Mouse (Mus musculus) left cerebral cortex, postnatal 25 days (tissue): ENCODE measurements at regions not wholly inside any gene's neighbourhood (a gene's known extent, or its start where the extent isn't known, plus 50 kb on each side); places are given as distances from the start of the nearest gene placed in this dataset.
A peak's percentile ranks its signal among the peaks of the same experiment; 100 is the strongest.

Source experiments
- DNase-seq, 2 experiments: peaks; one replicate each; pipeline ENCODE4 v3.0.0; 2022; ENCODE audit warnings: low spot score in 2 of 2, mixed read lengths in 1 of 2
- intact Hi-C: fragments of 180-260 bp; cut with DNase I; formaldehyde crosslinking; loops from one replicate; pipeline ENCODE4 v1.15.1; 2025

DNA sequence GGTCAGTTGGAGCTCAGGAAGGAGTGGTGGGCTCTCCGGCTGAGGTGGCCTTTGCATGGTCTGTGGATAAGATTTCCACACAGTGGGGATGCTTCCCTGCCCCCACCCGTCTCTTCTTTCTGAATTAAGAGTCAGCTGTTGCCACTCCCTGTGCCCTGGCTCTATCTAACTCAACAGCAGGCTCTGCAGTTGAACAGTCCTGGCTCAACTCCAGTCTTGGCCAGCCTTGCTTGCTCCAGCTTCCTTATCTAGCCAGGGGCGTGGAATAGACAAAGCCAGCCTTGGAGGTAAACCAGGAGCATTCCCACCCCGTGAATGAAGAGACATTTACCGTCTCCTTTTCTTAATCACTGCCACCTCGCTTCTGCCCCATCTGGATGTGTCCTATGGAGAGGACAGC, 89.7 kb downstream of the Mn1 start:
- DNase-seq, result no peak
- intact Hi-C loops, result no loop called here

DNA sequence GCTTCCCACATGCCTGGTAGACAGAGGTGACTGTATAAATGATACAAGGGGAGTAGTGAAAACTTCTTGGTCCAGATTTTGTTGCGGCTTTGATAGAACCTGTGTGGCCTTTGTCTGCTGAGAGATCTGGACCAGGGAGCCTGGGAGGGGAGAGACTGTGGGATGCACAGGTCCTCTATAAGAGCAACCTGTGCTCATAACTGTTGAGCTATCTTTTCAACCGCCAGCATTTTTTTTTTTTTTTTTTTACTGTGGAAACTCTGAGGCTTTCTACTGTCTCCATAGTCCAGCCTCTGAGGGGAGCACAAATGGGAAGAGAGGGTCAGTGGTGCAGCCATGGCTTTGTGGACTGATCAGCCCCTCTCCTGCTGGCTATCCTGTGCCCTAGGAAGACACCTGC, 90.2 kb downstream of the Mn1 start:
- no peak for DNase-seq
- intact Hi-C loops, result no loop called here

DNA sequence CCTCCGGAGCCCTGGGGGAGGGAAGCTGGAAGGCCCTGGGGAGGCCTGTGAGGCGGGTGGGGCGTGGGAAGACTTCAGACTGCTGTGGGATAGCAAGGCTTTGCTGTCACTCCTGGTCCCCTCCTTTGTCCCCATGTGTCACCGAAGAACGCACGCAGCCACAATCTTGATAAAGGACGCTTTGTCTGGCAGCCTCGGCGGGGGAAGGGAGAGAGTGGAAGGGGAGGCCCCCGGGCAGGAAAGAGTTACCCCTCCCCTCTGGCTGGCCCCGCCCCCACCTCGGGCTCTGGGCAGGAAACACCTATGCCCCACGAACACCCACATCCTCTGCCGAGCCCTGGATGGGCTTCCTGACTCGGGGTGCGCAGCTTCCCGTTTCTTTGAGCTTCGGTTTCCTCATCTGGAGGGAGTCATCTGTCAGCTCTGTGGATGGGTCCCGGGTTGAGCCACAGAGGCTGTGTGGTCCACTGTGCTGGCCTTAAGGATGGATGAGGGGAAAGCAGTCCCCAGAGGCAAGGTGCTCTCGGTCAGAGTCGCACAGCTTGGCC, 91.9 kb downstream of the Mn1 start:
- DNase-seq, result no peak
- intact Hi-C loops, result no loop called here

DNA sequence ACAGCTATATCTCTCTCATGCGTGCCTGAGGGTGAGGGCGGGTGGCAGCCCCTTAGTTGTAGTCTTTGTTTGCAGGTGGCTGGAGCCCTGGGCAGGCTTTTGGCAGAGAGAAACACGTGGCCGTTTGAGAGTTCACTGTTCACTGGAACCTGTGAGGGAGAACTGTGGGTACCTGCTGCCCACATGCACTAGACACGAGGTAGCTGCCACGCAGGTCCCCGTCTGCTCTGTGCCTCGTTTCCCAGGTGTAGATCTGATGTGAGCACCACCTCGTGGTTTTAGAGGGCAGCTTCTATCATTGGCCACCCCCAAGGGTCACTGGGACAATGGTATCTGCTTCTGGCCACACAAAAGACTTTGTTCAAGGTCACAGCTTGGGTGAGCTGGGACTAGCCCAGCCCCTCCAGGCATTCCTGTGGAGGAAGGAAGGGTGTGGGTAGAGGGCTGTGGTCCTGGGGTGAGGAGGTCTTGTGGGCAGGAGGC, 92.5 kb downstream of the Mn1 start:
- DNase-seq, result no peak
- intact Hi-C loops, result loop anchor here (5.0 kb wide), 3 partner anchors 37 to 92 kb away; partner anchors contain the start of gene Mn1

DNA sequence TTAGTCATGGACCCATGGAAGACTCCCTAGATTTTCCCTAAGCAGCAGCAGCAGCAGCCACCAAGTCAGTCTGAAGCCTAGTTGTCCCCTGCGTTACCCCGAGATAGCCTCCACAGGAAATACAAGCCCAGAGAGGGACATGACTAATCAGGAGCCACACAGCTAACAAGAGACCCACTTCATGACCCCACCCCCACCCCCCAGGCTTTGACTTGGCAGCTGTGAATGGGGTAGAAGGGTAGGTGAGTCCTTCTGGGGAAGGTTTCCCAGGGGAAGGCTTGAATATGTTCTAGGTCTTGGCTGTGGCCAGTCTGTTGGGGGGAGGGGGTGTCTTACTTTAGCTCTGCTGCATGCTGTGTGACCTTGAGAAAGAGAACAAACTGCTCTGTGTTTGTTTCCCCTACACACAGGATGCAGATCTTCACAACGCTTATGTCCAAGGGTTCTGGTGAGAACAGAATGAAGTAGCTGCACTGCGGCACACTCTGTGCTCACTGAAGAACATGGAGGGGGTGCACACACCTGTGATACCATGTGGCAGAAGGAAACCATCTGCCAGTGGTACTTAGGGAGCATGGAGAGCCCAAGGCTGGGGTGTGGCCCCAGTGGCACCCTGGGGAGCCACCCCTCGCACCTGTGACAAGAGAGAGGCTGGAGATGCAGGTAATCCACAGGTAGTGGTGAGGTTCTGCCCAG, 93.2 kb downstream of the Mn1 start:
- intact Hi-C loops, result loop anchor here (5.0 kb wide), 3 partner anchors 38 to 93 kb away; partner anchors contain the start of gene Mn1
- DNase-seq, result no peak

DNA sequence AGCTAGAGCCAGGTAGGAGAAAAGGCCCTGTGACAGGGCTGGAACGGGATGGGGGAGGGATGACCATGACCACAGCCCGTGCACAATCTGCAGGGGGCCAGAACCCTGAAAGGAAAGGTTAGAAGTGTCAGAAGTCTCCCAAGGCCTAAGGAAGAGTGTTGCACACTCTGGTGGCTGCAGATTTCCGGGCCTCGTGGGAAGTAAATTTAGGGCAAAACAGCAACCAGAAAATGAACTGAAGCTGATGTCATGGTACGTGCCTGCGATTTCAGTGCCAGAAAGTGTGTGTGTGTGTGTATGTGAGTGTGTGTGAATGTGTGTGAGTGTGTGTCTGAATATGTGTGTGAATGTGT, 93.7 kb downstream of the Mn1 start:
- DNase-seq, result no peak
- intact Hi-C loops, result loop anchor here (5.0 kb wide), 3 partner anchors 39 to 94 kb away; partner anchors contain the start of gene Mn1

DNA sequence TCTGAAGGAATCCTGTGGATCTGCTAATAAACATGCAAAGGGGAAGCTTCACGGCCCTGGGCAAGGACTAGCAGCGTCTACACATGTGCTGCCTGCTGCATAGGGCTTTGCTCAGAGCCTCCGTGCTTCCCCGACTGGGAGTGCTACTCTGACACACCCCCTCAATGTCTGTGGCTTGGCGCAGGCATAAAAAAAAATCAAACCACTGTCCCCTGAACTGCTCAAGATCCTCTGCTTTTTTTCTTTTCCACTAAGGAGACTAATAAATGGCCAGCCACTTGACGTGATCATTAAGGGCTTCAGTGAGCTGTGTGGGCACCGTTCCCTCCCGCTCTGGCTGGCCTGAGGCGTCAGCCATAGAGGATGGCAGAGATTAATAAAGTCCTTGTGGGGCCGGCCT, 94.8 kb downstream of the Mn1 start:
- intact Hi-C loops, result loop anchor here (5.0 kb wide), 3 partner anchors 40 to 95 kb away; partner anchors contain the start of gene Mn1
- peak in 1 of 2 experiments; percentile 63 for DNase-seq

DNA sequence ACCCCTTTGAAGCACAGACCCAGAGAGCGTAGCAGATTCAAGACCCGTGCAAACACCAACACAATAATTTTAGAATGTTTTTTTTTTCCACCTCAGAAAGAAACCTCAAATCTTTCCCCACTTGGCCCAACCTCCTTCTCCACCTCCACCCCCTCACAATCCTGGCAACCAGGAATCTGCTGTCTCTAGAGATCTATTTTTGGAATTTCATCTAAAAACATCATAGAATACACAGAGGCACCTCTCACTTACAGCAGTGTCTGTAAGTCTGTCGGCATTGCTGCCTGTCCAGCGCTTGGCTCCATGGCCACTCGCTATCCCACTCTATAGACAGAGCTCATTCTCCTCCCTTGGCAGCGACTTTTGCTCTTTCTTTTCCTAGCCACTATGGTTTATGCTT, 96.8 kb downstream of the Mn1 start:
- intact Hi-C loops, result loop anchor here (5.0 kb wide), 3 partner anchors 42 to 97 kb away; partner anchors contain the start of gene Mn1
- peak in 1 of 2 experiments; percentile 75 for DNase-seq

DNA sequence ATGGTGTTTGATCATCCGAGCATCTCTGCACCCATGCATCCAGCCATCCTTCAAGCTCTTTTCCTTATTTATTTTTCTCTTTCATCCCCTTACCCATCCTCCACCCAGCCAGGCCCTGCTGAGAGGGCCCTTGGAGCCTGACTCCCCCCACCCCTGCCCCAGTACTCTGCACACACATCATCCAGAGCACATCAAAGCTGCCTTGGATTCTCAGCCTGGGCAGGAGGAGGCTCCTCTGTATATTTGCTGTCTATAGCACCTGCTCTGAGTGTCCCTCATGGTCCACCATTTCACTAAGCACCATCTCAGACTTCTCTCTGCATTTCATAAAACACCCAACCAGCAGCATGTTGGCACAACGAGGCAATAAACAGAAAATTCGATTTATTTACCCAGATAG, 101.9 kb downstream of the Mn1 start:
- DNase-seq, result no peak
- intact Hi-C loops, result no loop called here

DNA sequence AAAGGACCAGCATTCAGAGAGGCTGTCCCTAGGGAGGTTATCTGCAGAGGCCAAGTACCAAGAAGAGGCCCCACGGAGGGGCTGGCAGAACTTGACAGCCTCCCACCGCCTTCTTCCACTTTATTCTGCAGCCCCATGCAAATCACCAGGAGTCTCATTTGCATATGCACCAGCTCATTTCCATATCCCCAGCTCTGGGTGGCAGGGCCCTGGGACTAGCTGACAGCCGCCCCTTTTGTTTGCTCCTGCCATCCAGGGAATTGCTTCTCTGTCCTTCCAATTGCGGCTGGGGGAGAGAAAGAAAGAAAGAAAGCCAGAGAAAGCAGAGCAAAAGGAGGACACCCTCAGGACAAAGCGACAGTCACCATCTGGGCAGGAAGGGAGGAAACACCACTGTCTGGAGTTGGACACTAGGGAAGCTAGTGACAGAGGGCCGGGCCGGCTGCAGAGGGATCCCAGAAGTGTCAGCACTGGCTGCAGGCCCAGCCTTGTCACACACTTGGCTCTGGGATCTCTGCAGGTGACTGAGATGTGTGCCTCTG, 102.4 kb downstream of the Mn1 start:
- no peak for DNase-seq
- intact Hi-C loops, result no loop called here

DNA sequence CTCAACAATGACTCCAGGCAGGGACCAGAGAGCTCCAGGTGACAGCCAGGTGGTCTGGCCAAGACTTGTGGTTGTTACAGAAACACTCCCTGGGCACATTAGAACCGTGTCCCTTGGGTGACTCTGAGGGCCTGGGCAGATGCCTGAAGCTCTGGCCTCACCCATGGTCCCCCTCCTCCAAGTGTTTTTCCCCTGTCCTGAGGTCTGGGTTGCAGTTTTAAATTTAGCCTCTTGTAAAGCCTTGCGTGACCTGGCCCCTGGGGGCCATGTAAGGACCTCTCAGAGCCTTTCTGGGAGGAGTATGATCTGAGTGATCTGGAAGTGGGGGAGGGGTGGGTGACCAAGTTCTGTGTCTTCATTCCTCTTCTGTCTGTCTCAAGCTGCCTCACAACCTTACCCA, 104.7 kb downstream of the Mn1 start:
- no peak for DNase-seq
- intact Hi-C loops, result no loop called here

DNA sequence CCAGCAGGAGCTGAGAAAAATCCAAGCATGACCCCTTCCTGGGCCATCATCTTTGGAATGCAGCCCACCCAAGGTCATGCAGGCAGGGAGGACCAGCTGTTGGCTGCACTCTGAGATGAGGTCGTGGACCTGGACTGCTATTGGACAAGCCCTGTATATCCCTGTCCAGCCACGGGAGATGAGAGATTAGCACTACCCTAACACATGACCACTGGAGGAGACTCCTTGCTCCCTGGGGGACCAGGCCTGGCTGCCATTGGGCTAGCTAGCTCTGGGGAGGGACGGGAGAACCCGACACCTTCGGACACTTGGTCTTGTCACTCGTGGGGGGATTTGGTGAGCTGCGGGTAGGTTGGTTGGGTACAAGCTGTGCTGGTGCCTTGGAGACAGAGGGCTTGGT, 105.4 kb downstream of the Mn1 start:
- intact Hi-C loops, result no loop called here

DNA sequence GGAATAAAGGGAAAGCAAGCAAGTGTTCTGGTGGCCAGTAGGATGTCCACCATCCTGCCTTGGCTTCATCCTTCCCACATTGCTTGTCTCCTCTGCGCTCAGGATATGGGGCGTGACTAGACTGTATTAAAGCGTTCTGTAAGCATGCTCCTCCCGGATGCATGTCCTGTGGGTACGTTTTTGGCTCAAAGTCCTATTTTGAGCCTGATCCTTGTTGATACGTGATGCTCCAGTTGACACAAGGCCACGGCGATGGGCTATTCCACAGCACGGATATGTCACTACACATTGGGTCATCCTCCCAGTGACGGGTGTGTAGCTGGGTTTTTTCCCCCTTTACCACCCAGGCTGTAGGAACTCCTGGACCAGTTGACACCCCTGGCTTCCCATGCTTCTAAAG, 110.6 kb downstream of the Mn1 start:
- no peak for DNase-seq
- intact Hi-C loops, result no loop called here

More for the DNA sequence above, 105.4 kb downstream of the Mn1 start:
- no peak for DNase-seq

DNA sequence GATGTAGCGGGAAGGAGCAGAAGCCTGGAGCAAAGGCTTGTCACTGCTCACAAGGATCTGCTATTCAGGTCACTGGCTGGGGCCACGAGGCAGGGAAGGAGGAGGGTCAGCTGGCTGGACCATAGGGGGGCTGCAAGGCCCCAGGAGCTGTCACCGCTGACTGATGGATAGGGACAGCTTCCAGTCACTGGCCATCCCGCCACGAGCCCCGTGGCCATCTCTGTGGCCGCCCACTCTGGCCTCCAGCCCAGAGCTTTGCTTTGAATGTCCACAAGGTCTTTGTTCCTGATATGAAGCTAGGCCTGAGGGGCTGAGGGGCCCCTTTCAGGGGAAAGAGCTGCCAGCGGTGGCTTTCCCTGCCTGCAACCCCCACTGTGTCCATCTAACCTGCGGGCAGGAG, 111.9 kb downstream of the Mn1 start:
- no peak for DNase-seq
- intact Hi-C loops, result no loop called here

DNA sequence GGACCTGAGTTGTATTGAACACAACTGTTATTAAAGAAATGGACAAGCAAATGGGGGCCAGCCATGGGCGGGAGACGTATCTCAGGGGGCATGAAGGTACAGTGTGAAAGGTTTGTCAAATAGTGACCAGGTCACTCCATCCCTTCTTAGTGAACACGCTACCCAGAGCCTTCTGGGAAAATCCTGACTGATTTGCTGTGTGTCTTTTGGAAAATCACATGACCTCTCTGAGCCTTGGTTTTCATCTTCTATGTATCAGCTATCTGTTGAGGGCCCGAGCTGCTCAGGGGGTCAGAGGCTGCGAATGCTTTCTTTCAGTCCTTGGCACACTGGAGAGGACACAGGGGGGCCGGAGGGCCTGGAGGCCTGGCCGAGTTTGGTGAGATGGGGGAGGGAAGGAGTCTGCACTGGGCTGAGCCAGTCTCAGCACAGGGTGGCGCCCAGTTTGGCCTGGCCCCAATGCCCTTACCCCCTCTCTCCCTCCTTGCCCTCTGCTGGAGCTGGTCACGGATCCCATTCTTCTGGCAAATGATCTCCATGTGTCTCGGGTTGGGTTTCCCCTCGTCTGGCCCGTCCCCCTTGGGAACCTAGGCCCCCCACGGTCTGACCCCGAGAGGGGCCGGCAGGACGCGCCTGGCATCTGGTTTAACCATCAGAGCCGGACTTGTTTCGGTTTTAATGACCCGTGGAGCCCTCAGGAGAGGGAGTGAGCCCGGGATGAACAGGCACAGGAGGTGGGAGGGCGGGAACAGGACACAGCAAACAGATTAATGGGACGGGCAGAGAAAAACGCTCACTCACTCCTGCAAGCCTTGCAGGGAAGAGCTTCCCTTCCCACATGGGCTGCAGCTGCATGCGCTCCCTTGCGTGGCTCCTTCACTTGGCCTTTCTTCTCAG, 113.7 kb downstream of the Mn1 start:
- no peak for DNase-seq
- intact Hi-C loops, result no loop called here

DNA sequence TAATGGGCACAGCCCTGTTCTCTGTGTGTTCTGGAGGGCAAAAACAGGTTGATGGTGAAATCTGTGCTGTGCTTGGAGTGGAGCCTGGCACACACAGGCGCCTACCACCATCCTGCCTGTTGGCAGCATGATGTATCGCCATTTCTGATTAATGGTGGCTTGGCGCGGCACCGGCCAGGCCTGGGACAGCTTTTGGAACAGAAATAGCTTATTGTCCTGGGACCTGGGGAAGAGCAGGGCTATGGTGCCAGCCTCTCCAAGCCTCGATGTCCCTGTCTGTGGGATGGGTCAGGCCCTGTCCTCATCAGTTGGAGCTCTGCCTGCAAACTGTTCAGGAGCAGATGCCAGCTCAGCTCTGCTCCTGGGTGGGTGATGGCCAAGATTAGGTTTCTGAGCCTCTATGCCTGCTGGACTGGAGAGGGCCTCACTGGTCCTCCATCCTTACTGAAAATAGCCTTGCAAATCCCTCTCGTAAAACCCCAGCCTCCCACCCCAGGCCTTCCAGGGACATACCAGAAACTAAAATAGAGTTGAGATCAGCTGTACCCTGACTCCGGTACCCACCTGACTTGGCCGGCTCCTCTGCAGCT, 115.4 kb downstream of the Mn1 start:
- DNase-seq, result no peak
- intact Hi-C loops, result no loop called here

DNA sequence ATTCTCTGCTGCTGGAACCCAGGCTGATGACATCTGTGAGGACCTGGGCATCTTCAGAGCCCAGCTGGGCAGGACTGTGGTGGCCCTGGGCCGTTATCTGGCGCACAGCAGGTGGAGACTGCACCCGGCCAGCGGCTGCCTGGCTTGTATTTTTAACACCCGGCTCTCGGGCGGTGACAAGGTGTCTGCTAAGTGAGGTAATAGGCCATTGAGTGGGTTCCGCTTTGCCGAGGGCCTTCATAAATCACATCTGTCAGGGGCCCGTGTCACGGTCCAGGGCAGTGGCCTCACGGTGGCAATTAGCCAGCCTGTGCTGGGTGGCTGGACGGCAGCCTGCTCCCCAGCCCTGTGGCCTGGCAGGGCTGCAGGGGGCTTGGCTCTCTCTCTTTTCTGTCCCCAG, 118.8 kb downstream of the Mn1 start:
- intact Hi-C loops, result no loop called here
- DNase-seq, result no peak

DNA sequence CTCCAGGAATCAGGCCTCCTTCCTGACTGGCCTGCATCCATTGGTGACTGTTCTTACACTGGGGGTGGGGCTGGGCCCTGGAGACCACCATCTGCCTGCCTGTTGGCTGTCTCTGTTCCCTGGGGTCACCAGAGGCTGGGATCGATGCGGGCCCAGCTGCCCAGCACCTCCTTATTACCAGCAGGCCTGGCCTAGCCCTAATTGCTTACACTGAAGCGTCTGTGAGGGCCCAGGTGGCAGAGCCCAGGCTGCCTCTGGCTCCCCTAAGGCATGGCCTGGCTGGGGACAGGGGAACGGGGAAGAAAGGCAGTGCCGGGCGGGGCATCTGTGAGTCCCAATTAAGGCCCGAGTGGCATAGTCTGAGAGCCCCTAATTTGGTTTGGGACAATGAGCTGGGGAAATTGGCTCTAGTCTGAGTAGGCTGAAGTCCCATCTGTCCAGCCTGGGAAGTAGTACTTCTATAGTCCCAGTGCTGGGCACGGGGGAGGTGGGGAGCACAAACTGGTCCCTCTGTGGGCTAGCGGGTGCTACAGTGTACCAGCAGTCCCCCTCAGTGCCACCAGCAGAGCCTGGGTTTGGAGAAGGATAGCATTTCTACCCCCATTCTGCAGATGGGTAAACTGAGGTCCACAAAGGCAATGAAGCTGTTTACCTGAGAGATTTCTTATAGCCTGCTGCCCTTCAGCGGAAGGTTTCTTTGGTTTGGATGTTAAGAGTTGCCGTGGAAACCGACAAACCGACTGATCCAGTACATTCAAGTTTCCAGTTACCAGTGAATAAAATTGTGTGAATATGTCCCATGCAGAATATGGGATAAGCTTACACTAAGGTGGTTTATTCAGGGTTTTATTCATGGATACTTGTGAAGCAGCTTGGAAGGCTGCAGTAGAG, 121.6 kb downstream of the Mn1 start:
- no peak for DNase-seq
- intact Hi-C loops, result no loop called here

DNA sequence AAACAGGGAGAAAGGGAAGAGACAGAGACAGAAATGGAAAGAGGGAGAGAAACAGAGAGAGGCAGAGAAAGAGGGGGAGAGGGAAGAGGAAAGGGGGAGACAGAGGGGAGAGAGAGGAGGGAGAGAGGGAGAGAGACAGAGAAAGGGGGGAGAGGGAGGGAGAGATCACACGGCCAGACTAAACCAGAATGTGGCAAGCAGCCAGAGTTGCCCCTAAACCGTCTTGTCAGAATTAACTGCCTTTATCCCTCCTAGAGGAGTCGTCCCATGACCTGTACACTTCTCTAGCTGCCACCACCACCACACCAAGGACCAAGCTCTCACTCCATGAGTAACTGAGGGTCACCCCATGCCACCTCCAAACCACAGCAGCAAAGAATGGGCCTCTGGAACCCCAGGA, 123.3 kb downstream of the Mn1 start:
- intact Hi-C loops, result no loop called here
- no peak for DNase-seq
